Mouse (Mus musculus) liver, embryonic 12.5 days (tissue): ENCODE measurements at regions not wholly inside any gene's neighbourhood (a gene's known extent, or its start where the extent isn't known, plus 50 kb on each side); places are given as distances from the start of the nearest gene placed in this dataset.

Source experiments
- ATAC-seq: fragments of 200-750 bp; cut with Nextera tagmentation; 2 replicates; pipeline ENCODE4 v1.8.0; 2017; ENCODE audit warnings: moderate number of reproducible peaks, mild to moderate bottlenecking, moderate library complexity
- H3K27ac ChIP-seq: fragments of 300-500 bp; sonication (generic); 2 replicates; pipeline ENCODE4 v1.5.1; 2016; ENCODE audit warnings: mild to moderate bottlenecking
- H3K27me3 ChIP-seq: fragments of 300-500 bp; sonication (generic); replicated peaks from 2 replicates; pipeline ENCODE4 v1.6.1; 2016; ENCODE audit warnings: mild to moderate bottlenecking, moderate library complexity
- H3K36me3 ChIP-seq: fragments of 300-500 bp; sonication (generic); 2 replicates; pipeline ENCODE4 v1.6.1; 2016; ENCODE audit warnings: mild to moderate bottlenecking, moderate library complexity
- H3K4me1 ChIP-seq: fragments of 300-500 bp; sonication (generic); 2 replicates; pipeline ENCODE4 v1.6.1; 2016
- H3K4me2 ChIP-seq: fragments of 300-500 bp; sonication (generic); 2 replicates; pipeline ENCODE4 v1.6.1; 2016; ENCODE audit warnings: mild to moderate bottlenecking, moderate library complexity
- H3K4me3 ChIP-seq: fragments of 300-500 bp; sonication (generic); 2 replicates; pipeline ENCODE4 v1.5.1; 2016; ENCODE audit warnings: mild to moderate bottlenecking, moderate library complexity
- H3K9ac ChIP-seq: fragments of 300-500 bp; sonication (generic); 2 replicates; pipeline ENCODE4 v1.6.1; 2016; ENCODE audit warnings: mild to moderate bottlenecking, moderate library complexity
- H3K9me3 ChIP-seq: fragments of 300-500 bp; sonication (generic); replicated peaks from 2 replicates; pipeline ENCODE4 v1.6.1; 2016; ENCODE audit warnings: mild to moderate bottlenecking, moderate library complexity
- WGBS: fragments of 180-500 bp; shearing (Covaris S2); methylation state at CpG from one replicate; pipeline ENCODE4 v1.1.7; 2016; ENCODE audit not compliant: insufficient replicate concordance; 5-methylcytosine and 5-hydroxymethylcytosine counted together

DNA sequence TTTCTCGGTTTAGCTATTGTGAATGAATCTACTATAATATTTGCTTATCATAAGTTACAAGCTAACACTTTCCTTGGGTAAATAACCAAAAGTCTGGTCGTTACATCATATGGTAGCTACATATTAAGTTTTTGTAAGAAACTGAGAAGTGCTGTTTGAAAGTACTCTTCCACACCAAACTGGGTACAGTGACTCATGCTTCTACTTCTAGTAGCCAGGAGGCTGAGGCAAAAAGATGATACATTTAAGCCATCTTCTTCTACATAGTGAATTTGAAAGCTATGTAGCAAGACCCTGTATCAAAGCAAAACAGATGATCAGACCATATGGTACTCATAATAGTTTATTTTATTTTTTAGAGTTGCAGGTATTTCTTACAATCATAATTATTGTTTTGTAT, 335.8 kb upstream of the Frg1 start:
- no peak for ATAC-seq
- no peaks in the 10 kb centered on the region for H3K9me3 ChIP-seq
- no peaks in the 10 kb centered on the region for H3K4me1 ChIP-seq
- WGBS: 43% methylated on average over 2 of the region's 2 CpGs
- H3K4me3 ChIP-seq: no peak overlapping the region
- no peak overlapping the region for H3K4me2 ChIP-seq
- H3K27ac ChIP-seq: no peak overlapping the region
- no peak overlapping the region for H3K9ac ChIP-seq
- no peaks in the 10 kb centered on the region for H3K27me3 ChIP-seq
- H3K36me3 ChIP-seq: no peaks in the 10 kb centered on the region

DNA sequence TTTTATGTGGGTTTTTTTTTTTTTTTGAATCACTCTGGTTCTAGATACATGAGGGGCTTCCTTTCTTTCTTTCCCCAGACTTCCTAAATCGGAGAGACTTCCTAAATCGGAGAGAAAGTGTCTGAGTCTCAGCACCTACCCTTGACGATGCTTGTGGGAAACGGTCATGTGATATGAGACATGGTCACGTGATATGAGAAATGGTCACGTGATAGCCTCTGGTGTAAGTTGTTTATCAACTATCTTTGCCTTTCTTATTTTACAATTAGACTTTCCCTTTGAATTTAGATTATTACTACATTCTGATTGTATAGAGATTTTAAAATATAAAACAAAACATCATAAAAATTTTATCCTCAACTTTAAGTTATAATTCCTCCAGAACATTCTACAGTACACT, 330.1 kb upstream of the Frg1 start:
- Histone ChIP-seq H3K4me3 (no peak overlapping the region), H3K9ac (no peak overlapping the region), H3K4me2 (no peak overlapping the region), H3K27ac (no peak overlapping the region), H3K36me3 (no peaks in the 10 kb centered on the region), H3K4me1 (no peaks in the 10 kb centered on the region), H3K9me3 (no peaks in the 10 kb centered on the region; the same call in 1 of the 2 replicates), H3K27me3 (no peaks in the 10 kb centered on the region)
- ATAC-seq: no peak
- WGBS: 76% methylated on average over 6 of the region's 6 CpGs

DNA sequence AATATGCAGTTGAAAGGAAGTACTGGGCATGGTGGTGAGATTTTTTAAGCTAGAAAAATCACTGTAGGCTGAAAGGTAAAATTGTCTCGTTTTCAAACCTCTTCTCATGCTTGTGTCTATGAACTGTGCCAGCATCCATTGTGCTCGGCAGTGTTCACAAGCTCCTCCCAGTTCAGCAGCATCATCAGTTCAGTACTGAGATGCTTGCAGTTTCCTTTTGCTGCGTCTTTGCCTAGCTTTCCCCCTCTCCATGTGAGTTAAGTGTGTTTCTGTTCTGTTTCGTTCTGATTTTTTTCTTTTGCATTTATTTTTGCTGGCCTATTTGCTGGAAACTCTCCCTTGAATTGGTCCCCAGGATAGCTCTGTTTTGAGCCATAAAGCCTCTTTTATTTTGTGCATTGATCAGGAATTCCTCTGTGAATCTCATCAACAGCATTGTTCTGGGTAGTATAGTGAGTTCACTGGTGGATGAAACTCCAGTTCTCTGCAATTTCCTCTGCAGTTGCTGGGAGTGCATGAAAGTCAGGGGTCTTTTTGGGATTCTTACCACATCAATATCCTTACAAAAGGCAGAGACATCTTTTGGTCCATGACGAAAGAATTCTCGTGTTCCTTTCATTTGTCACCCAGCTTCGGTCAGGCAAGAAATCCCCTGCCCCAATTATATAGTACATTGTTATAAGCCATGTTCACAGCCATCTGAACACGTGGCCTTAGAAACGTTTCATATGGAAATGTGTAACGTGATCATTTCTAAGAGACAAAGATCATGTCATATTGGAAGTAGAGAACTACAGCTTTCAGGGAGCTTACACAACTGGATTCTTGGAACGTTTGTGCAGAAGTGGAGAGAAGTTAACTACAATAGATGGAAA, 326.2 kb upstream of the Frg1 start:
- WGBS: 59% methylated on average over 11 of the region's 11 CpGs
- no peak overlapping the region for H3K9ac ChIP-seq
- H3K27ac ChIP-seq: no peak overlapping the region
- H3K4me3 ChIP-seq: no peak overlapping the region
- H3K27me3 ChIP-seq: no peaks in the 10 kb centered on the region
- no peaks in the 10 kb centered on the region; the same call in 1 of the 2 replicates for H3K9me3 ChIP-seq
- H3K4me1 ChIP-seq: no peaks in the 10 kb centered on the region
- no peak overlapping the region for H3K4me2 ChIP-seq
- no peaks in the 10 kb centered on the region for H3K36me3 ChIP-seq
- ATAC-seq: no peak

DNA sequence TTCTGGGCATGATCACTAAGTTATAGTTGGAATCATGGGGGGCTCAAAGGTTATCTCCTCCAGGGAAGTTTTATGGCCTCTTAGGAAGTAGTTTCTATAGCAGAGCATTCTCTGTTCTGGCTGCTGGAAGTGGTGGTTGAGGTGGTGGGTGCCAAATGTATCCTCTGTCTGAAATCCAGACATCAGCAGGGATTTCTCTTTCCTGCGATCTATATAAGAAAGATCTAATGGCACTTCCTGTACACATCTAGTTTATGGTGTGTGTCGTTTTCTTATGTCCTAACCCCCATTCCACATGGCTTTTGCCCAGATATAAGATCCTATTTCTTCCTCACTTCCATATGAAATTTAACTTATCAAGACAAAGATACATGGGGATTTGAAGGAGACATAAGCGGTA, 300.1 kb upstream of the Frg1 start:
- Histone ChIP-seq H3K4me3 (no peak overlapping the region), H3K36me3 (no peaks in the 10 kb centered on the region), H3K4me1 (no peaks in the 10 kb centered on the region), H3K9ac (no peak overlapping the region), H3K27ac (no peak overlapping the region), H3K9me3 (no peaks in the 10 kb centered on the region), H3K4me2 (no peak overlapping the region), H3K27me3 (no peaks in the 10 kb centered on the region)
- WGBS: 61% methylated on average over 3 of the region's 3 CpGs
- ATAC-seq: no peak

DNA sequence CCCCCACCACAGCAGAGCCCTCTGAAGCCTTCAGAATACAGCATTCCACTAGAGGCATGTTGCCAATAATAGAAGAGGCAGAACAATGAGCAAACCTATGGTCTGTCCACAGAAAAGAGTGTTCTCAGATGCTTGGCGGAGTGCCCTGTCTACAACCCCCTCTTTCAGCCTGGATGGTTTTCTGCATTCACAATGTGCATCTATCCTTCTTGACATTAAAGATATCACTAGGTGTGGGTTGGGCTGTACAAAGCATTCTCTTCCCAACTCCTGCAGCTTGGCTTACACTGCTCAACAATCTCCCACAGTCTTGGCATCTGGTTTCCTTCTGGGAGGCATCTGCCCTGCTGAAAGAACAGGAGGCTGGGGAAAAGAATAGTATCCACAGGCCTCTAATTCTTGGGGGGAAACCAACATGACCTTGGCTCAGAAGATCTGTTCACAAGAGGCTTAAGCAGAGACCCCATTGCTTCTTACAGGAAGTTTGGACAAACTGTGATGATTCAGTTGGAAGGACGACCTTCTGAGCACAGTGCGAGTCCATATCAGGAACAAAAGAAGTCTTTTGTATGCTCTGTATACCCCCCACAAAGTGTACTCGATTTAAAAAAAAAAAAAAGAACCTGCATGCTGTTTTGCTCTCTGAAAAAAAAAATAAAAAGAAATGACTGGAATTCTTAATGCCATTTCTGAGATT, 296.9 kb upstream of the Frg1 start:
- no peak overlapping the region for H3K27ac ChIP-seq
- no peaks in the 10 kb centered on the region for H3K36me3 ChIP-seq
- H3K27me3 ChIP-seq: no peaks in the 10 kb centered on the region
- 58% methylated on average over 4 of the region's 4 CpGs for WGBS
- H3K9me3 ChIP-seq: no peaks in the 10 kb centered on the region
- H3K4me3 ChIP-seq: no peak overlapping the region
- H3K9ac ChIP-seq: no peak overlapping the region
- no peaks in the 10 kb centered on the region for H3K4me1 ChIP-seq
- ATAC-seq: no peak
- H3K4me2 ChIP-seq: no peak overlapping the region

DNA sequence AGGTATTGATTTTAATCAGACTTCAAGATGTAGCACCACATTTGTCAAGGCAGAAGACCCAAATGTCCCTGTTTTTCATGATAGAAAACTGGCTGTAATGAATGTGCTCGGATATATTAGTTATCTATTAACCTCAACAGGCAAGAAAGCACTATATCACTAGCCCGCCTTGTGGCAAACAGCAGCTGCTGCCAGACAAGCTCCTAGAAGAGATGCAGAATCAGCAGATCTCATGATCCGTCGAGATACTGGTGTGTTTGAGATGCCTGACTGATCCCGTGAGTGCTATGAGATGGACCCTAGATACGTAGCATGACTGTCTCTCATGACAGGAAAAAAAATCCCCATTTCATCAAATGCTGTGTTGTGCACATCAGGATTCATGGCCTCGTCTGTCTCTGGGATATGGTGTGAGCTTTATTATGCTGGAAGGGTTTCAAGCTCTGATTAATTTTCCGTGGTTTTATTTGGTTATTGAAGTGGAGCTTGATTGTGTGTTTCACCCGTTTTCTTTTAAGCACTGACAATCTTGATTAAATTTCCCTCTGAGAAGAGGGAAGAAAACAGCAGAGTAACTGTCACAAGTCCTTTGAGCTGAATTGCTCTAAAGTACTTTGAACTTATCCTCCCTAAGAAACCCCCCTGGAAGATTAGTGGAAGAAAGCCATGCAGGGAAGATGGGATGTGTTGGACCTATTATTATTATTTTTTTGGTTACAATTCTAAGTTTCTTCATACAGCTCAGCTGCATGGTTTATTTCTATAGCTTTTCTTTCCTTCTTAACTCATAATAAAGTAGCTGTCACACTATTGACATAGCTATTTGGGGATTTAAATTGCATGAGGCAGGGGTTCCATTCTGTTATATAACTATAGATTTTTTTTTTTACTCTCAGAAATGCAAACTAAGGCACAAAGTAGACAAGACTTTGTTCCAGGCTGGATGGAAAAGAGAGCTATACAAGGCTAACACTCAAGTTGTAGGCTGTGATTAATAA, 287.4 kb upstream of the Frg1 start:
- Histone ChIP-seq H3K27me3 (no peaks in the 10 kb centered on the region), H3K4me3 (no peak overlapping the region), H3K9ac (no peak overlapping the region), H3K9me3 (no peaks in the 10 kb centered on the region), H3K4me1 (no peaks in the 10 kb centered on the region), H3K36me3 (no peaks in the 10 kb centered on the region), H3K4me2 (no peak overlapping the region), H3K27ac (no peak overlapping the region)
- ATAC-seq: no peak
- WGBS: 52% methylated on average over 9 of the region's 9 CpGs
